Mouse (Mus musculus) neural tube, embryonic 15.5 days (tissue): ENCODE measurements around the gene Cacna1i. TPM values are rescaled to one million over a fixed set of nuclear protein-coding genes. Genes with fewer than 3 reads are reported as not detected.

Source experiments
- ATAC-seq: fragments of 200-750 bp; cut with Nextera tagmentation; 2 replicates; pipeline ENCODE4 v1.8.0; 2017; ENCODE audit warnings: mild to moderate bottlenecking, moderate TSS enrichment, moderate library complexity; ENCODE audit not compliant: low FRiP score
- H3K27ac ChIP-seq: fragments of 300-500 bp; sonication (generic); replicated peaks from 2 replicates; pipeline ENCODE4 v1.5.1; 2015; ENCODE audit warnings: mild to moderate bottlenecking, inconsistent platforms
- H3K27me3 ChIP-seq: fragments of 300-500 bp; sonication (generic); replicated peaks from 2 replicates; pipeline ENCODE4 v1.6.1; 2015; ENCODE audit warnings: inconsistent platforms
- H3K36me3 ChIP-seq: fragments of 300-500 bp; sonication (generic); 2 replicates; pipeline ENCODE4 v1.6.1; 2015; ENCODE audit warnings: inconsistent platforms
- H3K4me1 ChIP-seq: fragments of 300-500 bp; sonication (generic); 2 replicates; pipeline ENCODE4 v1.6.1; 2015; ENCODE audit warnings: inconsistent platforms
- H3K4me2 ChIP-seq: fragments of 300-500 bp; sonication (generic); 2 replicates; pipeline ENCODE4 v1.6.1; 2015; ENCODE audit warnings: inconsistent platforms, mild to moderate bottlenecking, moderate library complexity
- H3K4me3 ChIP-seq: fragments of 300-500 bp; sonication (generic); replicated peaks from 2 replicates; pipeline ENCODE4 v1.5.1; 2015; ENCODE audit warnings: mild to moderate bottlenecking, inconsistent platforms
- H3K9ac ChIP-seq: fragments of 300-500 bp; sonication (generic); replicated peaks from 2 replicates; pipeline ENCODE4 v1.6.1; 2015; ENCODE audit warnings: mild to moderate bottlenecking, inconsistent platforms
- H3K9me3 ChIP-seq: fragments of 300-500 bp; sonication (generic); replicated peaks from 2 replicates; pipeline ENCODE4 v1.6.1; 2016; ENCODE audit warnings: inconsistent platforms
- WGBS: fragments of 180-500 bp; shearing (Covaris S2); methylation state at CpG from one replicate; pipeline ENCODE4 v1.1.7; 2015; ENCODE audit warnings: mixed read lengths; 5-methylcytosine and 5-hydroxymethylcytosine counted together
- polyA plus RNA-seq: library from polyadenylated mRNA; unstranded; fragments of >200 nt; fragmentation: Nextera tagmentation; extraction: Ambion mirVana; gene quantifications from 2 replicates; pipeline ENCODE4 v1.2.1, GENCODE M21; 2015

Gene Cacna1i
- polyA plus RNA-seq, 1 experiment from 2014 or later: 0.79 TPM

DNA sequence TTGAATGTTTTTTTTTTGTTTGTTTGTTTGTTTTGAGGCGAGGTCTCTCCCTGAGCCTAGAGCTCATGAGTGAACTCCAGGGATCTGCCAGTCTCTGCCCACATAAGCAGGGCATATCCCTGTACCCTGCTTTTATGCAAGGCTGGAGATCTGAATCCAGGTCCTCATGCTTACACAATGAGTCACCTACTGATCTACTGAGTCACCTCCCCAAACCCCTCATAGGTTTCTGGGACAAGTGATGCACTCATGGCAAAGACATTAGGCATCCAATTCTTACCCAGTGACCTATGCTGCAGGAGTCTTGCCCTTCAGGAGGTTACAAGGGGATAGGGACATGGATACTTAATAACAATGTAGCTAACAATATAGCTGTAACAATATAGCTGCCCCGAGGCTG, 100.1 kb downstream of the Cacna1i start:
- 88% methylated on average over 2 of the region's 2 CpGs for WGBS
- ATAC-seq: no peak

DNA sequence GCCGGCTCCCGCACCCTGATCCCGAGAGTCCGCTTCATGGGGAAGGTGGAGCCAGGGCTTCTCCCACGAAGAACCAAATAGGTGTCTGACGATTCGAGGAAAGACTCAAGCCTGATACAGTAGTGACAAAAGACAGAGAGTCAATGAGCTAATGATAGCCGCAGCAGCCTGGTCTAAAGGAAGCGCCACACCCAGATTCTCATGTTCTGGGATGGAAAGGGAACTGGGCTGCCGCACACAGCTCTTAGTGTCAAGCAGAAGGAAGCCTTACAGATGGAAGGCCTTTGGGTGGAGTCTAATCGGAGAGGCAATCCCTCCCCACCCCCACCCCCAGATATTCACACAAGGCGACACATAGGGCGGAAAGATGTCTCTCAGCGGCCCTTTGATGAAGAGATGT, 104.8 kb downstream of the Cacna1i start:
- Histone ChIP-seq H3K4me1 (no peaks in the 10 kb centered on the region), H3K9ac (no peak overlapping the region), H3K27me3 (no peaks in the 10 kb centered on the region), H3K9me3 (no peaks in the 10 kb centered on the region), H3K36me3 (no peaks in the 10 kb centered on the region; the same call in 1 of the 2 replicates), H3K4me3 (no peak overlapping the region), H3K4me2 (no peak overlapping the region), H3K27ac (no peak overlapping the region)
- ATAC-seq: no peak
- 88% methylated on average over 14 of the region's 14 CpGs for WGBS

More for the DNA sequence above, 100.1 kb downstream of the Cacna1i start:
- H3K9me3 ChIP-seq: no peaks in the 10 kb centered on the region
- H3K36me3 ChIP-seq: no peaks in the 10 kb centered on the region
- no peak overlapping the region for H3K4me3 ChIP-seq
- no peak overlapping the region for H3K4me2 ChIP-seq
- no peak overlapping the region for H3K9ac ChIP-seq
- no peaks in the 10 kb centered on the region for H3K27me3 ChIP-seq
- no peaks in the 10 kb centered on the region for H3K4me1 ChIP-seq
- H3K27ac ChIP-seq: no peak overlapping the region

DNA sequence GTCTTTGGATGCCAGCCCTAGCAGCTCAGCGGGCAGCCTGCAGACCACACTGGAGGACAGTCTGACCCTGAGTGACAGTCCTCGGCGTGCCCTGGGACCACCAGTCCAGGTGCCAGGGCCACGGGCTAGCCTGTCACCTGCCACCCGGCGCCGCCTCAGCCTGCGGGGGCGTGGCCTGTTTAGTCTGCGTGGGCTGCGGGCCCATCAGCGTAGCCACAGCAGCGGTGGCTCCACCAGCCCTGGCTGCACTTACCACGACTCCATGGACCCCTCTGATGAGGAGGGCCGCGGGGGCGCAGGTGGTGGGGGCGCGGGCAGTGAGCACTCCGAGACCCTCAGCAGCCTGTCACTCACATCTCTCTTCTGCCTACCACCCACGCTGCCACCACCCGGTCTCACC, 108.0 kb downstream of the Cacna1i start:
- 77% methylated on average over 22 of the region's 22 CpGs for WGBS

DNA sequence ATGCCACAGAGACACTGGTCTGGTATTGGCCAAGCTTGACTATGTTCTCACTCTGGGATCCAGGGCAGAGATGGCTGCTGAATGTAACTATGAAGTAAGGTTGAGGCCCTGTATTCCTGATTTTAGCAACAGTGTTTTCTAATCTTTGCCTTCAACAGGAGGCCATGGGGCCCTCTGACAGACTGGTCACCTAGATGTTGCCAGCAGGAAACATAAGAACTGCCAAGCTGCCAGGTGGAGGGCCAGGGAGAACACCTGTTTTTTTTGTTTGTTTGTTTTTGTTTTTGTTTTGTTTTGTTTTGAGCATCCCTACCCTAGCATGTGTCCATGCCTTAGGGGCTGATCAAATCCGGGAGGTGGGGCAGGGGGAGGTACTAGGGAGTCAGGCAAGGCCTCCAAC, 112.4 kb downstream of the Cacna1i start:
- ATAC-seq: no peak
- WGBS: 84% methylated on average over 1 of the region's 1 CpGs
- no peak overlapping the region for H3K9ac ChIP-seq
- no peaks in the 10 kb centered on the region for H3K27me3 ChIP-seq
- H3K27ac ChIP-seq: no peak overlapping the region
- H3K4me2 ChIP-seq: no peak overlapping the region
- no peaks in the 10 kb centered on the region; the same call in 1 of the 2 replicates for H3K36me3 ChIP-seq
- H3K9me3 ChIP-seq: no peaks in the 10 kb centered on the region
- H3K4me3 ChIP-seq: no peak overlapping the region
- H3K4me1 ChIP-seq: peaks cover 6% of the 10 kb centered on the region

More for the DNA sequence above, 108.0 kb downstream of the Cacna1i start:
- no peaks in the 10 kb centered on the region for H3K4me1 ChIP-seq
- no peak overlapping the region for H3K4me3 ChIP-seq
- no peak for ATAC-seq
- no peaks in the 10 kb centered on the region for H3K27me3 ChIP-seq
- no peak overlapping the region for H3K4me2 ChIP-seq
- no peak overlapping the region for H3K9ac ChIP-seq
- no peaks in the 10 kb centered on the region for H3K9me3 ChIP-seq
- no peak overlapping the region for H3K27ac ChIP-seq
- no peaks in the 10 kb centered on the region; the same call in 1 of the 2 replicates for H3K36me3 ChIP-seq

DNA sequence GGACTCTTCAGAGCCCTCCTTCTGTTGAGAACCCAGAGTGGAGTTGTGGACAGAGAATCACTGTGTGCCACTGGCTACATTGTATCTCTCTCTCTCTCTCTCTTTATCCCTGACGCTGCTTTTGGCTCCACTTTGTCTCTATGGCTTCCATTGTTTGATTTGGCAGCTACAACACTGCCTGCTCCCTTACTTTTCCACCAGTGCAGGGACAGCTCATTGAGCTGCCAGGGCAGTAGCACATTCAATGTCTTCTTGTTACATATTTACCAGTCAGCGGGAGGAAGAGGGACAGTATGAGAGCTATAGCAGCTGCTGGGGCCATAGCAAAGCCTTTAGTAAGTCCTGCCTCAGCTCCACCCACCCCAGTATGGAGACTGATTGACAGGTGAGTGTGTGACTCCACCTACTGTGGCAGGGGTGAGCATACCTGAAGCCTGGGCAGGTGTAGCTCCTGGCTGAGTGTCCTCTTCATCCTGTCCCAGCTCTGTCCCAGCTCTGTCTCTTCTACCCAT, 114.4 kb downstream of the Cacna1i start:
- WGBS: 51% methylated on average over 2 of the region's 2 CpGs
- Histone ChIP-seq H3K4me3 (no peak overlapping the region), H3K27ac (no peak overlapping the region), H3K4me2 (no peak overlapping the region), H3K9ac (no peak overlapping the region), H3K9me3 (no peaks in the 10 kb centered on the region), H3K4me1 (peaks cover 6% of the 10 kb centered on the region), H3K36me3 (no peaks in the 10 kb centered on the region), H3K27me3 (no peaks in the 10 kb centered on the region)
- no peak for ATAC-seq

DNA sequence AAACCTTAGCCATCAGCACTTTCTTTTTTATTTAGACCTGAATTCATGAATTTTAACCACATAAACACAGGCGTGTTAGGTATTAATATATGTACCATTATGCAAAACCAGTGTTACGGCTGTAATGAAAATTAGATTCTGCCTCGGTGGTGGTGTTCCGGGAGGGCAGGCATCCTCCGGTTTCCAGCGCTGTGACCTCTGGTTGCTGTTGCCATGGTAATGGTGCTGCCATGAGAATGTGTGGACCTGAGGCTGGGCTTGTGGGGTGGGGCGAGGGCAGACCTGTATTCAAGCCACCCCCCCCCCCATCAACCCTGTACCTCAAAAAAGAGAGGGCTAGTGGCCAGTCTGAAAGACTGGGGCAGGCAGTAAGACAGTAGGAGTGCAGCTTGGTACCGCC, 114.9 kb downstream of the Cacna1i start:
- no peak overlapping the region for H3K4me3 ChIP-seq
- no peak for ATAC-seq
- no peak overlapping the region for H3K9ac ChIP-seq
- no peak overlapping the region for H3K4me2 ChIP-seq
- H3K9me3 ChIP-seq: no peaks in the 10 kb centered on the region
- H3K27ac ChIP-seq: no peak overlapping the region
- H3K36me3 ChIP-seq: no peaks in the 10 kb centered on the region
- no peaks in the 10 kb centered on the region for H3K27me3 ChIP-seq
- 38% methylated on average over 8 of the region's 8 CpGs for WGBS
- H3K4me1 ChIP-seq: peaks cover 6% of the 10 kb centered on the region

GRCm38 (mm10) chr15:80407873-80408272, 120.8 kb downstream of the Cacna1i start:
- Histone ChIP-seq H3K4me2 (no peak overlapping the region), H3K27ac (no peak overlapping the region), H3K27me3 (no peaks in the 10 kb centered on the region), H3K9ac (no peak overlapping the region), H3K36me3 (no peaks in the 10 kb centered on the region), H3K9me3 (no peaks in the 10 kb centered on the region), H3K4me1 (no peaks in the 10 kb centered on the region), H3K4me3 (no peak overlapping the region)
- ATAC-seq: no peak
- 38% methylated on average over 1 of the region's 1 CpGs for WGBS

GRCm38 (mm10) chr15:80410661-80411060, 123.6 kb downstream of the Cacna1i start:
- Histone ChIP-seq H3K27ac (no peak overlapping the region), H3K4me2 (no peak overlapping the region), H3K36me3 (no peaks in the 10 kb centered on the region), H3K4me1 (no peaks in the 10 kb centered on the region), H3K4me3 (no peak overlapping the region), H3K27me3 (no peaks in the 10 kb centered on the region), H3K9ac (no peak overlapping the region), H3K9me3 (no peaks in the 10 kb centered on the region)
- no peak for ATAC-seq
- 75% methylated on average over 7 of the region's 7 CpGs for WGBS

GRCm38 (mm10) chr15:80413070-80413469, 126.0 kb downstream of the Cacna1i start:
- Histone ChIP-seq H3K4me2 (no peak overlapping the region), H3K9me3 (no peaks in the 10 kb centered on the region), H3K27ac (no peak overlapping the region), H3K9ac (no peak overlapping the region), H3K4me1 (peaks cover 5% of the 10 kb centered on the region; the same call in 1 of the 2 replicates), H3K36me3 (no peaks in the 10 kb centered on the region), H3K27me3 (no peaks in the 10 kb centered on the region), H3K4me3 (no peak overlapping the region)
- 77% methylated on average over 4 of the region's 4 CpGs for WGBS
- ATAC-seq: no peak

GRCm38 (mm10) chr15:80413988-80414721, 127.1 kb downstream of the Cacna1i start:
- H3K9me3 ChIP-seq: no peaks in the 10 kb centered on the region
- no peak overlapping the region for H3K27ac ChIP-seq
- H3K4me1 ChIP-seq: peaks cover 5% of the 10 kb centered on the region; the same call in 1 of the 2 replicates
- H3K4me3 ChIP-seq: no peak overlapping the region
- no peak for ATAC-seq
- no peaks in the 10 kb centered on the region for H3K27me3 ChIP-seq
- 83% methylated on average over 17 of the region's 17 CpGs for WGBS
- H3K4me2 ChIP-seq: no peak overlapping the region
- H3K36me3 ChIP-seq: no peaks in the 10 kb centered on the region
- H3K9ac ChIP-seq: no peak overlapping the region

DNA sequence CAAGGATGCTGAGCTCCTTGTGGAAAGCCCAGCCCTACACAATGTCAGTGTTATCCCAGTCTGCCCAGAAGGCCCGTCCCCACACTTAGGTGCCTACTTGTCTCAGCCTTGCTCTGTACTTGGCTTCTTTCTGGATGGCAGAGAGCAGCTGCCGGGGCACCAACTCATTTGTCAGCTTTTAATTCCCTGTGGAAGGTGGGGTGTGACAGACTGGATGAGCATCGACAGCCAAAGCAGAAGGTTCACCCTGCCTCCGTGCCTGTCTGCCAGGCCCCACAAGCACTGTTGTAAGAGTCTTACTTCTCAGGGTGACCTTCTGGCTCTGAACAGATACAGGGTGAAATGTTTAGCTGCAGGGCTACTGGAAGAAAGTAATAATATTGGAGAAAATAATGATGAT, 128.1 kb downstream of the Cacna1i start:
- Histone ChIP-seq H3K36me3 (no peaks in the 10 kb centered on the region), H3K27me3 (no peaks in the 10 kb centered on the region), H3K27ac (no peak overlapping the region), H3K4me1 (peaks cover 5% of the 10 kb centered on the region; the same call in 1 of the 2 replicates), H3K4me3 (no peak overlapping the region), H3K9ac (no peak overlapping the region), H3K4me2 (no peak overlapping the region), H3K9me3 (no peaks in the 10 kb centered on the region)
- 65% methylated on average over 4 of the region's 4 CpGs for WGBS
- no peak for ATAC-seq

- no peak for ATAC-seq
- no peak overlapping the region for H3K4me2 ChIP-seq
- H3K4me1 ChIP-seq: peaks cover 5% of the 10 kb centered on the region; the same call in 1 of the 2 replicates
- no peaks in the 10 kb centered on the region for H3K27me3 ChIP-seq
- no peaks in the 10 kb centered on the region for H3K9me3 ChIP-seq
- 0 out of 2 replicates have a peak overlapping the region, but pooled peaks have one; percentile 11 for H3K27ac ChIP-seq
- H3K4me3 ChIP-seq: no peak overlapping the region
- H3K9ac ChIP-seq: no peak overlapping the region
- no peaks in the 10 kb centered on the region for H3K36me3 ChIP-seq
- 54% methylated on average over 8 of the region's 9 CpGs for WGBS
These were observed 130.0 kb downstream of the Cacna1i start for GRCm38 (mm10) chr15:80417066-80417465.
